Mouse (Mus musculus) liver, embryonic 15.5 days (tissue): ENCODE data around the gene Nfic. TPM values are rescaled to one million over a fixed set of nuclear protein-coding genes. Genes with fewer than 3 reads are reported as not detected.

Source experiments
- ATAC-seq: fragments of 200-750 bp; cut with Nextera tagmentation; 2 replicates; pipeline ENCODE4 v1.8.0; 2017; ENCODE audit warnings: moderate number of reproducible peaks, mild to moderate bottlenecking, moderate library complexity; ENCODE audit not compliant: insufficient read depth
- H3K27ac ChIP-seq: fragments of 300-500 bp; sonication (generic); replicated peaks from 2 replicates; pipeline ENCODE4 v1.5.1; 2015; ENCODE audit warnings: mild to moderate bottlenecking, inconsistent platforms
- H3K27me3 ChIP-seq: fragments of 300-500 bp; sonication (generic); 2 replicates; pipeline ENCODE4 v1.6.1; 2015; ENCODE audit warnings: mild to moderate bottlenecking, inconsistent platforms
- H3K36me3 ChIP-seq: fragments of 300-500 bp; sonication (generic); replicated peaks from 2 replicates; pipeline ENCODE4 v1.6.1; 2015; ENCODE audit warnings: moderate library complexity, mild to moderate bottlenecking, inconsistent platforms
- H3K4me1 ChIP-seq: fragments of 300-500 bp; sonication (generic); replicated peaks from 2 replicates; pipeline ENCODE4 v1.6.1; 2015; ENCODE audit warnings: inconsistent platforms
- H3K4me2 ChIP-seq: fragments of 300-500 bp; sonication (generic); 2 replicates; pipeline ENCODE4 v1.6.1; 2015; ENCODE audit warnings: moderate library complexity, mild to moderate bottlenecking, inconsistent platforms
- H3K4me3 ChIP-seq: fragments of 300-500 bp; sonication (generic); replicated peaks from 2 replicates; pipeline ENCODE4 v1.5.1; 2015; ENCODE audit warnings: mild to moderate bottlenecking, inconsistent platforms
- H3K9ac ChIP-seq: fragments of 300-500 bp; sonication (generic); 2 replicates; pipeline ENCODE4 v1.6.1; 2015; ENCODE audit warnings: moderate library complexity, mild to moderate bottlenecking, inconsistent platforms
- H3K9me3 ChIP-seq: fragments of 300-500 bp; sonication (generic); replicated peaks from 2 replicates; pipeline ENCODE4 v1.6.1; 2016; ENCODE audit warnings: inconsistent platforms
- WGBS: fragments of 180-500 bp; shearing (Covaris S2); methylation state at CpG from one replicate; pipeline ENCODE4 v1.1.7; 2015; ENCODE audit warnings: mixed read lengths; ENCODE audit not compliant: insufficient replicate concordance; 5-methylcytosine and 5-hydroxymethylcytosine counted together
- polyA plus RNA-seq: library from polyadenylated mRNA; unstranded; fragments of >200 nt; fragmentation: Nextera tagmentation; extraction: Ambion mirVana; gene quantifications from 2 replicates; pipeline ENCODE4 v1.2.1, GENCODE M21; 2015

Gene Nfic
- polyA plus RNA-seq, 1 experiment from 2014 or later, result 11.5 TPM

GRCm38 (mm10) chr10:81407539-81408423, 47.7 kb downstream of the Nfic start:
- Histone ChIP-seq H3K9me3 (no peaks in the 10 kb centered on the region), H3K27ac (peak overlapping the region; percentile 53; the same call in 1 of the 2 replicates), H3K4me1 (peaks cover 91% of the 10 kb centered on the region), H3K9ac (no peak overlapping the region), H3K27me3 (peaks cover 65% of the 10 kb centered on the region), H3K36me3 (no peaks in the 10 kb centered on the region; the same call in 1 of the 2 replicates), H3K4me2 (peak overlapping the region; percentile 39), H3K4me3 (peak overlapping the region; percentile 36)
- no peak for ATAC-seq
- WGBS, result 19% methylated on average over 31 of the region's 31 CpGs

DNA sequence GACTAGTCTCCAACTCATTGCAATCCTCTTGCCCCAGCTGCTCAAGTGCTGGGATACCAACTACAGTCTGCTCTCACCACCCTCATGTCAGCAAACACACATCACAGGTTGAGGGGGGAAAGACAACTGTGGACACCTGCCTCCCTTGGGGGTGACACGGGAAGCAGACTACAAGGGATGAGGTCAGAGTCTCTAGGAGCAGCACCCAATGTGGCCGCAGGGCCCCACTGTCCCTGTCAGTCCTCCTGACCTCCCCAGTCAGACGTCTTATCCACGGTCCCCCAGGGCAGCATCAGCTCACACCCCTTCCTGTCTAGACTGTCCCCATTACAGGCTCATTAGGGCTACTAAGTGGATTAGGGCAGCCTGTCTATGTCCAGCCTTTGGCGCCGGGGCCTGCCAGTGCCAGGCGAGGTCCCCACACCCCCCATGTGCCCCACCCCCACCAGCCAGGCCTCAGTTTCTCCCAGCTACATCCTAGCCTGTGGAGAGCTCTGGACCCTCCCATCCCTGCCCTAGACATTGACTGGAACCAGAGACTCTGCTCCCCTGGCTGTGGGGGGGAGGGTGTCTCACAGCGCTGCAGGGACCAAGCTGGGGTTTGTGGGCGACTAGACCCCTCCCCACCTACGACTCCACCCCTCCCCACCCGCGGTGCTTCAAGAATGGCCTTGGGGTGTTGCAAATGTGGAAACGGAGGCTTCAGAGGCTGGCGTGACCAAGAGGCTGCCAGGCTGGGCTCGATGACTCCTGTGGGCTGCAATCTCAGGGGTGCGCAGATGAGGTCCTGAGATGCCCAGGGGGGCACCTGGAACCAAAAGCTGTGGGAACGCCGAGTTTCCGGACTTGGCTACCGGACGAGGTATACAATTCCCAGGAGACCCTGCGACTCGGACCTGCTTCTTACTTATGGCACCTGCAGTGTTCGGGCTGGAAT, 48.7 kb downstream of the Nfic start:
- peaks cover 68% of the 10 kb centered on the region for H3K27me3 ChIP-seq
- no peaks in the 10 kb centered on the region for H3K9me3 ChIP-seq
- ATAC-seq, result no peak
- H3K4me2 ChIP-seq, result peak overlapping the region; percentile 39
- no peaks in the 10 kb centered on the region; the same call in 1 of the 2 replicates for H3K36me3 ChIP-seq
- H3K9ac ChIP-seq, result no peak overlapping the region
- H3K4me1 ChIP-seq, result peaks cover 91% of the 10 kb centered on the region
- no peak overlapping the region for H3K27ac ChIP-seq
- H3K4me3 ChIP-seq, result peak overlapping the region; percentile 36
- WGBS, result 19% methylated on average over 24 of the region's 24 CpGs

GRCm38 (mm10) chr10:81405588-81406201, 49.7 kb downstream of the Nfic start:
- Histone ChIP-seq H3K9me3 (no peaks in the 10 kb centered on the region), H3K27ac (no peak overlapping the region), H3K4me3 (no peak overlapping the region), H3K36me3 (peaks cover 2% of the 10 kb centered on the region), H3K27me3 (peaks cover 68% of the 10 kb centered on the region), H3K9ac (no peak overlapping the region), H3K4me2 (no peak overlapping the region), H3K4me1 (peaks cover 91% of the 10 kb centered on the region)
- WGBS, result 33% methylated on average over 13 of the region's 13 CpGs
- no peak for ATAC-seq

DNA sequence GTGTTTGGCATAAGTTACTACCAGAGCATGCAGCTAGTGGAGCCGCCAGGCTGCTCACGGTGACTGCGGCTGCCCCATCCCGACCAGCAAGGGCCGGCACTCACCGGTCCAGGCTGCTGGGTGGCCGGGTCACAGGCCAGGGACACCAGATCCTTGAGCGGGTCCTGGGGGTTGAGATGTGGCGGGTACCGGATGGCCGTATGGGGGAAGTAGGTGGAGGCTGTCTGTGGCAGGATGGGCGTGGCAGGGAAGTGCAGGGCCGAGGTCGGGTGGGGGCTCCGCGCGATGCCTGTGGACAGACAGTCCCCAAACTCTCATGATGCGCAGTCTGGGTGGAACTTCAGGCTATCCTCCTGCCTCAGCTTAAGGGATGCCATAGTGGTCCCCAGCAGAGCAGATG, 50.7 kb downstream of the Nfic start:
- H3K4me1 ChIP-seq, result peaks cover 81% of the 10 kb centered on the region
- peaks cover 11% of the 10 kb centered on the region for H3K36me3 ChIP-seq
- 19% methylated on average over 18 of the region's 18 CpGs for WGBS
- no peak overlapping the region for H3K4me3 ChIP-seq
- ATAC-seq, result no peak
- no peak overlapping the region for H3K9ac ChIP-seq
- no peaks in the 10 kb centered on the region for H3K9me3 ChIP-seq
- peak overlapping the region; percentile 25 for H3K4me2 ChIP-seq
- H3K27ac ChIP-seq, result 0 out of 2 replicates have a peak overlapping the region, but pooled peaks have one; percentile 9
- H3K27me3 ChIP-seq, result peaks cover 71% of the 10 kb centered on the region

- peaks cover 75% of the 10 kb centered on the region for H3K4me1 ChIP-seq
- H3K9me3 ChIP-seq, result no peaks in the 10 kb centered on the region
- no peak for ATAC-seq
- no peak overlapping the region for H3K27ac ChIP-seq
- peaks cover 17% of the 10 kb centered on the region for H3K36me3 ChIP-seq
- peaks cover 67% of the 10 kb centered on the region for H3K27me3 ChIP-seq
- WGBS, result 33% methylated on average over 9 of the region's 9 CpGs
- no peak overlapping the region for H3K9ac ChIP-seq
- H3K4me3 ChIP-seq, result no peak overlapping the region
- H3K4me2 ChIP-seq, result no peak overlapping the region; the same call in 1 of the 2 replicates
Observed at GRCm38 (mm10) chr10:81404082-81404481, 51.4 kb downstream of the Nfic start.

DNA sequence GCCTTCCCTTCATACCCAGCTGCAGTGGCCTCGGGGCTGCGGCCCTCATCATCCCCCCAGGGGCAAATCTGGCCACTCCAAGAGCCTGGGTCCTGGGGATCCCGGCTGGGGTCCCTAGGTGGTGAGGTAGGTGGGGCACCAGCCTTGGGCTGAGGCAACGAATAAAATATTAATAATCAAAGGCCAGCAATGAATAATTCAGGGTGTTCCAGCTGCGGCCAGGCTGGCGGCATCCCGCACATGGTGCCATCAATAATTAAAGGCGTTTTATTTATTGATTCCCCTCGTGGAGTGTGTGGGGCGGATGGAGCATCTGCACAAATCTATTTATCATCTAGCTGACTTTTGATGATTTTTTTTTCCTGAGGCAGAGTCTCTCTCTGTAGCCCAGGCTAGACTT, 51.9 kb downstream of the Nfic start:
- ATAC-seq, result no peak
- peaks cover 61% of the 10 kb centered on the region for H3K27me3 ChIP-seq
- H3K4me2 ChIP-seq, result no peak overlapping the region
- no peak overlapping the region for H3K27ac ChIP-seq
- no peaks in the 10 kb centered on the region for H3K9me3 ChIP-seq
- no peak overlapping the region for H3K9ac ChIP-seq
- 79% methylated on average over 10 of the region's 10 CpGs for WGBS
- peaks cover 17% of the 10 kb centered on the region for H3K36me3 ChIP-seq
- no peak overlapping the region for H3K4me3 ChIP-seq
- H3K4me1 ChIP-seq, result peaks cover 69% of the 10 kb centered on the region

- Histone ChIP-seq H3K9ac (no peak overlapping the region), H3K9me3 (no peaks in the 10 kb centered on the region), H3K27me3 (peaks cover 49% of the 10 kb centered on the region), H3K4me2 (peak overlapping the region; percentile 48; the same call in 1 of the 2 replicates), H3K4me1 (peaks cover 57% of the 10 kb centered on the region), H3K27ac (peak overlapping the region; percentile 61), H3K36me3 (peaks cover 17% of the 10 kb centered on the region), H3K4me3 (no peak overlapping the region)
- 42% methylated on average over 7 of the region's 7 CpGs for WGBS
- ATAC-seq, result no peak
Observed at GRCm38 (mm10) chr10:81402227-81402765, 53.1 kb downstream of the Nfic start.

GRCm38 (mm10) chr10:81401521-81402226, 53.8 kb downstream of the Nfic start:
- WGBS, result 16% methylated on average over 18 of the region's 18 CpGs
- Histone ChIP-seq H3K9me3 (no peaks in the 10 kb centered on the region), H3K36me3 (peaks cover 17% of the 10 kb centered on the region), H3K27me3 (peaks cover 43% of the 10 kb centered on the region), H3K9ac (no peak overlapping the region), H3K4me3 (no peak overlapping the region), H3K4me2 (peak overlapping the region; percentile 48), H3K4me1 (peaks cover 51% of the 10 kb centered on the region), H3K27ac (peak overlapping the region; percentile 61)
- ATAC-seq, result peak; percentile 76

GRCm38 (mm10) chr10:81401205-81401520, 54.3 kb downstream of the Nfic start:
- ATAC-seq, result no peak
- peak overlapping the region; percentile 48; the same call in 1 of the 2 replicates for H3K4me2 ChIP-seq
- WGBS, result 49% methylated on average over 10 of the region's 10 CpGs

More at GRCm38 (mm10) chr10:81401205-81401520, 54.3 kb downstream of the Nfic start:
- Histone ChIP-seq H3K27me3 (peaks cover 38% of the 10 kb centered on the region), H3K4me3 (no peak overlapping the region), H3K4me1 (peaks cover 47% of the 10 kb centered on the region), H3K27ac (peak overlapping the region; percentile 59), H3K9ac (no peak overlapping the region), H3K9me3 (no peaks in the 10 kb centered on the region), H3K36me3 (peaks cover 17% of the 10 kb centered on the region)
